Mouse (Mus musculus) cortical plate, adult 2 months (tissue): Measurements from ENCODE around the gene 1700029I15Rik.

Experiments used
- CTCF ChIP-seq: fragments of 200-500 bp; IDR thresholded peaks from 2 replicates; pipeline ENCODE4 v1.5.1; 2011; ENCODE audit warnings: mild to moderate bottlenecking, control low read depth, low read length; ENCODE audit not compliant: insufficient read depth; ENCODE audit errors: extremely low read depth
- POLR2A ChIP-seq: fragments of 200-500 bp; IDR thresholded peaks from 2 replicates; pipeline ENCODE4 v1.6.1; 2011; ENCODE audit warnings: mild to moderate bottlenecking, low read length, control low read depth; ENCODE audit not compliant: insufficient read depth; ENCODE audit errors: extremely low read depth

DNA sequence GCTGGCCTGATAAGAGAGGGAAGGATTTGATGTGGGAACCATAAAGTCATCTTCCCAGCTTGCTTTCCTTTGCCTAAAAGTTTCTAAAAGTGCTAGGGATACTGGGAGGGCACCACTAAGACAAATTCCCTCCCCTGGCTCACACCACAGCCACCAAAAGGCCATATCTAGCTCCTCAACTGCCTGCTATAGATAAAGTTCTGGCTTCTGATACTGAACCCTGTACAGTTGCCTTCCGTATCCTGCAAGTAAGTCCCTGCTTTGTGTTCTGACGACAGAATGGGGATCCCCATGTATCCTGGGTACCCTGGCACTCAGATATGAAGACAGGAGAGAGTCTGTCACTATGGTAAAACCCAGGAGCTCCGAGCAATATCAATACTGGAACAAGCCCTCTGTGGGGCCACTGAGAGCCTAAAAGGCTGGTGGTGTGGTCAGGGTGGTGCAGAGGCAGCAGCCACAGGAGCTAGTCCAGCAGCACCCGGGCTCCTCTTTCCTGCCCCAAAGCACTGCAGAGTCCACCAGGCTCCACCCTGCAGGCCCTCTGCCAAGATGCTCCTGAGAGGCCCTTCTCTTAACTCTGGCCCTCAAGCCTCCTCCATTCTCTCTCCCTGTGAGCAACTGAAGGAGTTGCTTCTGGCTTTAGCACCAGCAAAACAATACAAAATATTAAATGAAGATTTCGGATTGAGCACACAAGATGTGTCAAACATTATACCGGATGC, 8.0 kb downstream of the 1700029I15Rik start:
- TF ChIP-seq CTCF (no peak), POLR2A (no peak)
